Mouse (Mus musculus) limb, embryonic 11.5 days (tissue): Measurements from ENCODE around the gene Phactr1. TPM values are rescaled to one million over a fixed set of nuclear protein-coding genes. Genes with fewer than 3 reads are reported as not detected.

Source experiments
- ATAC-seq: fragments of 200-750 bp; cut with Nextera tagmentation; 2 replicates; pipeline ENCODE4 v1.8.0; 2017; ENCODE audit warnings: low read depth; ENCODE audit not compliant: insufficient number of reproducible peaks, low FRiP score, low TSS enrichment
- DNase-seq: peaks from one replicate; pipeline ENCODE4 v3.0.0-alpha.2; 2015; ENCODE audit warnings: low spot score
- H3K27ac ChIP-seq: fragments of 300-500 bp; sonication (generic); replicated peaks from 2 replicates; pipeline ENCODE4 v1.5.1; 2014; ENCODE audit warnings: low read depth, mild to moderate bottlenecking, low read length
- H3K27me3 ChIP-seq: fragments of 300-500 bp; sonication (generic); 2 replicates; pipeline ENCODE4 v1.6.1; 2014; ENCODE audit warnings: mild to moderate bottlenecking, low read length, mixed read lengths; ENCODE audit not compliant: control insufficient read depth, insufficient read depth
- H3K36me3 ChIP-seq: fragments of 300-500 bp; sonication (generic); 2 replicates; pipeline ENCODE4 v1.6.1; 2014; ENCODE audit warnings: mild to moderate bottlenecking, low read length, moderate library complexity, mixed read lengths; ENCODE audit not compliant: control insufficient read depth, insufficient read depth
- H3K4me1 ChIP-seq: fragments of 300-500 bp; sonication (generic); 2 replicates; pipeline ENCODE4 v1.6.1; 2014; ENCODE audit warnings: low read length, mixed read lengths; ENCODE audit not compliant: control insufficient read depth, insufficient read depth
- H3K4me2 ChIP-seq: fragments of 300-500 bp; sonication (generic); 2 replicates; pipeline ENCODE4 v1.6.1; 2014; ENCODE audit warnings: low read depth, mild to moderate bottlenecking, moderate library complexity; ENCODE audit not compliant: severe bottlenecking
- H3K4me3 ChIP-seq: fragments of 300-500 bp; sonication (generic); 2 replicates; pipeline ENCODE4 v1.5.1; 2014; ENCODE audit warnings: low read depth, low read length
- H3K9ac ChIP-seq: fragments of 300-500 bp; sonication (generic); 2 replicates; pipeline ENCODE4 v1.6.1; 2014; ENCODE audit warnings: mild to moderate bottlenecking, low read length
- H3K9me3 ChIP-seq: fragments of 300-500 bp; sonication (generic); 2 replicates; pipeline ENCODE4 v1.6.1; 2016; ENCODE audit warnings: low read length; ENCODE audit not compliant: control insufficient read depth
- WGBS: fragments of 180-500 bp; shearing (Covaris S2); extraction: QIAGEN DNeasy Blood & Tissue Kit; methylation state at CpG from one replicate; pipeline ENCODE4 v1.1.7; 2014; 5-methylcytosine and 5-hydroxymethylcytosine counted together
- polyA plus RNA-seq: library from polyadenylated mRNA; unstranded; fragments of >200 nt; fragmentation: Nextera tagmentation; extraction: Ambion mirVana; gene quantifications from 2 replicates; pipeline ENCODE4 v1.2.1, GENCODE M21; 2014

The Phactr1 gene
- polyA plus RNA-seq, 1 experiment from 2014 or later, result 5.4 TPM

GRCm38 (mm10) chr13:43053201-43053600 is 372.8 kb downstream of the Phactr1 start:
- DNase-seq, result no peak
- Histone ChIP-seq H3K27ac (no peak overlapping the region), H3K4me3 (no peak overlapping the region), H3K27me3 (no peaks in the 10 kb centered on the region), H3K9me3 (no peaks in the 10 kb centered on the region), H3K36me3 (no peaks in the 10 kb centered on the region), H3K4me1 (no peaks in the 10 kb centered on the region), H3K4me2 (no peak overlapping the region), H3K9ac (no peak overlapping the region)
- ATAC-seq, result no peak
- WGBS, result 87% methylated on average over 1 of the region's 1 CpGs

- Histone ChIP-seq H3K4me1 (no peaks in the 10 kb centered on the region), H3K36me3 (no peaks in the 10 kb centered on the region), H3K4me2 (no peak overlapping the region), H3K9ac (no peak overlapping the region), H3K27me3 (no peaks in the 10 kb centered on the region), H3K4me3 (no peak overlapping the region), H3K9me3 (no peaks in the 10 kb centered on the region), H3K27ac (no peak overlapping the region)
- DNase-seq (no peak), ATAC-seq (no peak)
- 62% methylated on average over 6 of the region's 6 CpGs for WGBS
Measured at GRCm38 (mm10) chr13:43055136-43055535, 374.7 kb downstream of the Phactr1 start.

GRCm38 (mm10) chr13:43057104-43057503 is 376.7 kb downstream of the Phactr1 start:
- no peaks in the 10 kb centered on the region for H3K4me1 ChIP-seq
- 88% methylated on average over 2 of the region's 2 CpGs for WGBS
- H3K4me3 ChIP-seq, result no peak overlapping the region
- no peaks in the 10 kb centered on the region for H3K9me3 ChIP-seq
- no peaks in the 10 kb centered on the region for H3K27me3 ChIP-seq
- H3K9ac ChIP-seq, result no peak overlapping the region
- H3K27ac ChIP-seq, result no peak overlapping the region
- no peak for DNase-seq
- ATAC-seq, result no peak
- H3K4me2 ChIP-seq, result no peak overlapping the region
- H3K36me3 ChIP-seq, result no peaks in the 10 kb centered on the region

GRCm38 (mm10) chr13:43063355-43063754 is 382.9 kb downstream of the Phactr1 start:
- ATAC-seq, result no peak
- no peaks in the 10 kb centered on the region for H3K9me3 ChIP-seq
- no peak overlapping the region for H3K27ac ChIP-seq
- H3K9ac ChIP-seq, result no peak overlapping the region
- 50% methylated on average over 4 of the region's 4 CpGs for WGBS
- H3K4me1 ChIP-seq, result no peaks in the 10 kb centered on the region
- DNase-seq, result no peak
- H3K36me3 ChIP-seq, result no peaks in the 10 kb centered on the region
- no peak overlapping the region for H3K4me2 ChIP-seq
- no peak overlapping the region for H3K4me3 ChIP-seq
- no peaks in the 10 kb centered on the region for H3K27me3 ChIP-seq

- ATAC-seq (no peak), DNase-seq (no peak)
- Histone ChIP-seq H3K4me2 (no peak overlapping the region), H3K36me3 (no peaks in the 10 kb centered on the region), H3K9me3 (no peaks in the 10 kb centered on the region), H3K27me3 (no peaks in the 10 kb centered on the region), H3K27ac (no peak overlapping the region), H3K4me1 (no peaks in the 10 kb centered on the region), H3K9ac (no peak overlapping the region), H3K4me3 (no peak overlapping the region)
- WGBS, result 90% methylated on average over 8 of the region's 8 CpGs
Measured at GRCm38 (mm10) chr13:43068716-43069265, 388.4 kb downstream of the Phactr1 start.

GRCm38 (mm10) chr13:43070496-43070895 is 390.1 kb downstream of the Phactr1 start:
- Histone ChIP-seq H3K4me2 (no peak overlapping the region), H3K4me1 (no peaks in the 10 kb centered on the region), H3K9ac (no peak overlapping the region), H3K4me3 (no peak overlapping the region), H3K9me3 (no peaks in the 10 kb centered on the region), H3K27me3 (no peaks in the 10 kb centered on the region), H3K27ac (no peak overlapping the region), H3K36me3 (no peaks in the 10 kb centered on the region)
- WGBS, result 76% methylated on average over 4 of the region's 4 CpGs
- ATAC-seq, result no peak
- no peak for DNase-seq

GRCm38 (mm10) chr13:43070971-43071370 is 390.5 kb downstream of the Phactr1 start:
- H3K27ac ChIP-seq, result no peak overlapping the region
- no peak overlapping the region for H3K4me3 ChIP-seq
- H3K36me3 ChIP-seq, result no peaks in the 10 kb centered on the region
- no peak for ATAC-seq
- H3K4me1 ChIP-seq, result no peaks in the 10 kb centered on the region
- H3K9me3 ChIP-seq, result no peaks in the 10 kb centered on the region
- H3K4me2 ChIP-seq, result no peak overlapping the region
- H3K9ac ChIP-seq, result no peak overlapping the region
- WGBS, result 92% methylated on average over 2 of the region's 2 CpGs
- H3K27me3 ChIP-seq, result no peaks in the 10 kb centered on the region
- no peak for DNase-seq

- H3K4me1 ChIP-seq, result no peaks in the 10 kb centered on the region
- no peak overlapping the region for H3K4me2 ChIP-seq
- H3K9me3 ChIP-seq, result no peaks in the 10 kb centered on the region
- no peak overlapping the region for H3K4me3 ChIP-seq
- no peaks in the 10 kb centered on the region for H3K36me3 ChIP-seq
- H3K27me3 ChIP-seq, result no peaks in the 10 kb centered on the region
- 82% methylated on average over 6 of the region's 6 CpGs for WGBS
- ATAC-seq (no peak), DNase-seq (no peak)
- H3K27ac ChIP-seq, result no peak overlapping the region
- no peak overlapping the region for H3K9ac ChIP-seq
Measured at GRCm38 (mm10) chr13:43075456-43075855, 395.0 kb downstream of the Phactr1 start.

- H3K4me1 ChIP-seq, result no peaks in the 10 kb centered on the region
- H3K4me3 ChIP-seq, result no peak overlapping the region
- ATAC-seq, result no peak
- 87% methylated on average over 9 of the region's 9 CpGs for WGBS
- no peak overlapping the region for H3K27ac ChIP-seq
- no peak overlapping the region for H3K4me2 ChIP-seq
- no peak for DNase-seq
- no peak overlapping the region for H3K9ac ChIP-seq
- no peaks in the 10 kb centered on the region for H3K36me3 ChIP-seq
- H3K9me3 ChIP-seq, result no peaks in the 10 kb centered on the region
- H3K27me3 ChIP-seq, result no peaks in the 10 kb centered on the region
Measured at GRCm38 (mm10) chr13:43077485-43077884, 397.1 kb downstream of the Phactr1 start.
